Mouse (Mus musculus): Measurements from ENCODE around the gene Efna3.

- TF ChIP-seq CTCF (conservative IDR thresholded peaks at IDR 0.05; ENCODE audit: low read length) (no peak), NANOG (IDR thresholded peaks at IDR 0.05; ENCODE audit: borderline replicate concordance, low read length) (no peak)
These were observed 5.9 kb upstream of the Efna3 start for GRCm38 (mm10) chr3:89328623-89329022.
